Mouse (Mus musculus) ES-Bruce4 (cell line): Measurements from ENCODE around the gene Hexim1.

Experiments used
- CTCF ChIP-seq: IDR thresholded peaks from one replicate; pipeline ENCODE4 v1.8.1; 2011; ENCODE audit warnings: low read depth, low read length
- EP300 ChIP-seq: IDR thresholded peaks from 2 replicates; pipeline ENCODE4 v1.6.1; 2011; ENCODE audit warnings: low read depth, low read length; ENCODE audit not compliant: insufficient read depth
- POLR2A ChIP-seq: IDR thresholded peaks from one replicate; pipeline ENCODE4 v1.8.1; 2011; ENCODE audit warnings: low read length; ENCODE audit not compliant: insufficient read depth

- TF ChIP-seq POLR2A = no peak
- no peak for TF ChIP-seq EP300
- no peak for TF ChIP-seq CTCF
These were observed 17.4 kb upstream of the Hexim1 start for GRCm38 (mm10) chr11:103098531-103099190.
